In genomic region chr5:105672332-105672731, GRCm38 (mm10) we compare ENCODE assay signal across 26 mouse cellular contexts. TPM values are rescaled to one million over a fixed set of nuclear protein-coding genes. Genes with fewer than 3 reads are reported as not detected.
DNase-seq lines count a peak whose midpoint lies in the region; ATAC-seq and TF ChIP-seq lines count a peak whose summit lies in the region.
"Had no signal": no experiment of that assay in that cellular context is flagged by ENCODE, and none has a peak within 500 bp of the region (broad histone marks: within the 10 kb centered on the region; RNA-seq: fewer than 3 reads in every experiment).

No protein-coding gene starts in this region.

- no peak overlapping the region for H3K4me2 ChIP-seq in hindbrain, postnatal 0 days (ENCODE audit: low read depth, low read length)
- H3K4me2 ChIP-seq: embryonic facial prominence, embryonic 12.5 days; forebrain, embryonic 13.5 days; forebrain, embryonic 15.5 days had no signal

- H3K4me3 ChIP-seq in hindbrain, embryonic 10.5 days: no peak overlapping the region
- H3K4me3 ChIP-seq in hindbrain, postnatal 0 days (ENCODE audit: low read length): no peak overlapping the region
- H3K4me3 ChIP-seq in testis, adult 2 months (ENCODE audit: control insufficient read depth, low read depth, low read length): peak overlapping the region; percentile 56
- H3K4me3 ChIP-seq: embryonic facial prominence, embryonic 10.5 days; embryonic facial prominence, embryonic 12.5 days; forebrain, embryonic 13.5 days; forebrain, embryonic 15.5 days had no signal

- H3K9ac ChIP-seq in hindbrain, postnatal 0 days (replicated peaks; ENCODE audit: low read length): no peak overlapping the region
- H3K9ac ChIP-seq: embryonic facial prominence, embryonic 12.5 days; forebrain, embryonic 13.5 days; forebrain, embryonic 15.5 days; forebrain, postnatal 0 days had no signal

- TF ChIP-seq POLR2A in testis, adult 2 months (IDR thresholded peaks at IDR 0.05; ENCODE audit: control insufficient read depth, low read depth, low read length): no peak

- no peaks in the 10 kb centered on the region for H3K36me3 ChIP-seq in hindbrain, embryonic 10.5 days
- no peaks in the 10 kb centered on the region for H3K36me3 ChIP-seq in hindbrain, postnatal 0 days (ENCODE audit: insufficient read depth, low read length)
- H3K36me3 ChIP-seq in testis, adult 2 months (ENCODE audit: control insufficient read depth, insufficient read depth, low read length): no peaks in the 10 kb centered on the region
- H3K36me3 ChIP-seq: embryonic facial prominence, embryonic 10.5 days; embryonic facial prominence, embryonic 12.5 days; forebrain, embryonic 15.5 days; G1E had no signal

- no peak for DNase-seq in hindbrain, embryonic 10.5 days (ENCODE audit: low spot score)
- no peak for DNase-seq in hindbrain, postnatal 0 days (ENCODE audit: low spot score)
- no peak for DNase-seq in testis, postnatal 14 days (ENCODE audit: low spot score)
- DNase-seq in R1 (ENCODE audit: low read depth, low spot score): peak; percentile 14
- no peak for DNase-seq in ovary, adult 18-20 months (ENCODE audit: low spot score)
- DNase-seq in spleen, postnatal 36 days (ENCODE audit: low spot score in 2 of 2): no peak
- DNase-seq: adrenal gland, adult 8-10 months; adrenal gland, postnatal 14 days; adrenal gland, postnatal 36 days; B cell, adult 2 months; cerebellum, adult 11-12 months; cerebellum, adult 2 months; cerebellum, adult 9-10 months; cerebellum, postnatal 10 days; cerebellum, postnatal 25 days; forebrain, postnatal 0 days had no signal

- H3K27ac ChIP-seq in hindbrain, embryonic 10.5 days: 0 out of 2 replicates have a peak overlapping the region, but pooled peaks have one; percentile 18
- H3K27ac ChIP-seq in hindbrain, postnatal 0 days: no peak overlapping the region
- no peak overlapping the region for H3K27ac ChIP-seq in testis, adult 2 months (ENCODE audit: control insufficient read depth, insufficient read depth, low read depth, low read length)
- H3K27ac ChIP-seq: embryonic facial prominence, embryonic 10.5 days; embryonic facial prominence, embryonic 12.5 days; forebrain, embryonic 13.5 days; forebrain, embryonic 15.5 days had no signal

- no peaks in the 10 kb centered on the region for H3K9me3 ChIP-seq in hindbrain, embryonic 10.5 days
- H3K9me3 ChIP-seq in hindbrain, postnatal 0 days (ENCODE audit: low read length): no peaks in the 10 kb centered on the region
- H3K9me3 ChIP-seq: embryonic facial prominence, embryonic 10.5 days; embryonic facial prominence, embryonic 12.5 days; forebrain, embryonic 13.5 days; forebrain, embryonic 15.5 days; G1E had no signal

- no peak for ATAC-seq in hindbrain, postnatal 0 days
- ATAC-seq: activated CD4-positive, CD25-positive, alpha-beta regulatory T cell, adult 4 months; CD4-positive, CD25-positive, alpha-beta regulatory T cell, adult 4 months; forebrain, embryonic 13.5 days; forebrain, embryonic 15.5 days; forebrain, postnatal 0 days; Patski had no signal

- H3K4me1 ChIP-seq in hindbrain, embryonic 10.5 days (replicated peaks): peaks cover 4% of the 10 kb centered on the region
- H3K4me1 ChIP-seq in hindbrain, postnatal 0 days (ENCODE audit: insufficient read depth, low read length): no peaks in the 10 kb centered on the region
- peaks cover 2% of the 10 kb centered on the region; the same call in 1 of the 2 replicates for H3K4me1 ChIP-seq in testis, adult 2 months (ENCODE audit: control insufficient read depth, insufficient read depth, low read length)
- H3K4me1 ChIP-seq: forebrain, embryonic 13.5 days; forebrain, embryonic 15.5 days had no signal

- TF ChIP-seq CTCF in hindbrain, postnatal 0 days (IDR thresholded peaks at IDR 0.05; ENCODE audit: low read depth): no peak
- no peak for TF ChIP-seq CTCF in testis, adult 2 months (IDR thresholded peaks at IDR 0.05; ENCODE audit: control insufficient read depth, insufficient read depth, insufficient replicate concordance, low read depth, low read length)

- 46% methylated on average over 4 of the region's 4 CpGs for WGBS in hindbrain, embryonic 10.5 days
- WGBS in hindbrain, postnatal 0 days: 62% methylated on average over 4 of the region's 4 CpGs

- no peaks in the 10 kb centered on the region for H3K27me3 ChIP-seq in hindbrain, embryonic 10.5 days (ENCODE audit: insufficient read depth, poor library complexity, severe bottlenecking)
- H3K27me3 ChIP-seq in hindbrain, postnatal 0 days (ENCODE audit: insufficient read depth, low read length): no peaks in the 10 kb centered on the region
- no peaks in the 10 kb centered on the region for H3K27me3 ChIP-seq in testis, adult 2 months (ENCODE audit: control insufficient read depth, insufficient read depth, low read length)
- H3K27me3 ChIP-seq: CH12.LX; embryonic facial prominence, embryonic 12.5 days; forebrain, embryonic 13.5 days; forebrain, embryonic 15.5 days; Patski had no signal

RNA-seq across cellular contexts. Expression of gene Lrrc8d, which starts 27.4 kb away (rescaled TPM):
- 20.9 and 24.4 TPM in 2 replicates for polyA plus RNA-seq in hindbrain, embryonic 10.5 days (2016; fragmentation: Nextera tagmentation; extraction: Ambion mirVana)
- 11.7 and 14.2 TPM in 2 replicates for total RNA-seq in hindbrain, postnatal 0 days (2014; rRNA removed)
- 27.6 and 27.7 TPM in 2 replicates for polyA plus RNA-seq in hindbrain, postnatal 0 days (2015; fragmentation: Nextera tagmentation; extraction: Ambion mirVana)
- 2.2 and 4.8 TPM in 2 replicates for polyA plus RNA-seq in testis, adult 2 months (2012; rRNA removed)
- polyA plus RNA-seq: G1E had no signal
